Mouse (Mus musculus) kidney, postnatal 0 days (tissue): Measurements from ENCODE around the gene Ddn. TPM values are rescaled to one million over a fixed set of nuclear protein-coding genes. Genes with fewer than 3 reads are reported as not detected.

Experiments used
- ATAC-seq: fragments of 200-750 bp; cut with Nextera tagmentation; replicated peaks from 2 replicates; pipeline ENCODE4 v1.8.0; 2017; ENCODE audit warnings: low read depth, moderate number of reproducible peaks, moderate TSS enrichment, moderate library complexity; ENCODE audit not compliant: low FRiP score
- DNase-seq: peaks from one replicate; pipeline ENCODE4 v3.0.0-alpha.2; 2016; ENCODE audit warnings: low spot score
- H3K27ac ChIP-seq: fragments of 300-500 bp; sonication (generic); 2 replicates; pipeline ENCODE4 v1.5.1; 2014; ENCODE audit warnings: mild to moderate bottlenecking
- H3K27me3 ChIP-seq: fragments of 300-500 bp; sonication (generic); 2 replicates; pipeline ENCODE4 v1.6.1; 2014; ENCODE audit warnings: low read length, mixed read lengths; ENCODE audit not compliant: insufficient read depth
- H3K36me3 ChIP-seq: fragments of 300-500 bp; sonication (generic); 2 replicates; pipeline ENCODE4 v1.6.1; 2014; ENCODE audit warnings: low read length, mixed read lengths; ENCODE audit not compliant: insufficient read depth
- H3K4me1 ChIP-seq: fragments of 300-500 bp; sonication (generic); replicated peaks from 2 replicates; pipeline ENCODE4 v1.6.1; 2014; ENCODE audit warnings: antibody characterized with exemption, low read length, mixed read lengths; ENCODE audit not compliant: insufficient read depth
- H3K4me2 ChIP-seq: fragments of 300-500 bp; sonication (generic); 2 replicates; pipeline ENCODE4 v1.6.1; 2014; ENCODE audit warnings: mild to moderate bottlenecking, low read length, moderate library complexity, mixed read lengths
- H3K4me3 ChIP-seq: fragments of 300-500 bp; sonication (generic); replicated peaks from 2 replicates; pipeline ENCODE4 v1.5.1; 2014; ENCODE audit warnings: low read depth, low read length
- H3K9ac ChIP-seq: fragments of 300-500 bp; sonication (generic); 2 replicates; pipeline ENCODE4 v1.6.1; 2014; ENCODE audit warnings: low read depth, low read length
- H3K9me3 ChIP-seq: fragments of 300-500 bp; sonication (generic); replicated peaks from 2 replicates; pipeline ENCODE4 v1.6.1; 2016; ENCODE audit warnings: low read length, inconsistent platforms, mixed read lengths
- CTCF ChIP-seq: IDR thresholded peaks from 2 replicates; pipeline ENCODE4 v1.5.1; 2016; ENCODE audit warnings: antibody characterized with exemption, low read depth, mild to moderate bottlenecking, moderate library complexity
- WGBS: fragments of 180-500 bp; shearing (Covaris S2); extraction: QIAGEN DNeasy Blood & Tissue Kit; methylation state at CpG from one replicate; pipeline ENCODE4 v1.1.7; 2014; 5-methylcytosine and 5-hydroxymethylcytosine counted together
- polyA plus RNA-seq: library from polyadenylated mRNA; unstranded; fragments of >200 nt; fragmentation: Nextera tagmentation; extraction: Ambion mirVana; gene quantifications from 2 replicates; pipeline ENCODE4 v1.2.1, GENCODE M21; 2015

Ddn gene
- polyA plus RNA-seq, 1 experiment from 2014 or later = 6.1 TPM

DNA sequence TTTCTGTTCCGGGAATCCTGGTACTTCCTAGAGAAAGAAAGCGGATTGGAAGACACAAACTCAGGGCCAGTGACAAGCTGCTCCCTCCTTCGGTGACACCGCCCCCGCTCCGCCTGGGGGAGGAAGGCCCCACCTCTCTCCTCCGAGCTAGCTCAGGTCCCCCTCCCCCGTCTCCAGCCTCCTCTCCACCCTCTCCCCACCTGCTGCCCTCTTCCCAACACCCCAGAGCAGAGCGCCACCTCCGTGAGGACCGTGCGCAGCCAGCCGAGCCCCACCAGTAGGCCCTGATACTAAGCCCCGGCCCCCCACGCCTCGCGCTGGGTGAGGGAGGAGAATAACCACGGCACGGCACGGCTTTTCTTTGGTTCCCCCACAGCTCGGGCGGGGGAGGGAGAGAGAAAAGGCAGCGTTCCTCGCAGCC lies 47.1 kb downstream of the Ddn start:
- peak; percentile 94 for DNase-seq
- peak; percentile 84 for ATAC-seq
- peaks cover 10% of the 10 kb centered on the region for H3K4me1 ChIP-seq
- peak overlapping the region; percentile 94 for H3K27ac ChIP-seq
- H3K9me3 ChIP-seq = no peaks in the 10 kb centered on the region
- H3K36me3 ChIP-seq = 0 out of 2 replicates have a peak, but pooled peaks cover 6% of the 10 kb centered on the region
- H3K9ac ChIP-seq = peak overlapping the region; percentile 95
- H3K27me3 ChIP-seq = no peaks in the 10 kb centered on the region
- TF ChIP-seq CTCF = 0 out of 2 replicates have a peak, but pooled peaks have one; percentile 30
- H3K4me3 ChIP-seq = peak overlapping the region; percentile 93
- peak overlapping the region; percentile 92 for H3K4me2 ChIP-seq
- 0% methylated on average over 20 of the region's 24 CpGs for WGBS

DNA sequence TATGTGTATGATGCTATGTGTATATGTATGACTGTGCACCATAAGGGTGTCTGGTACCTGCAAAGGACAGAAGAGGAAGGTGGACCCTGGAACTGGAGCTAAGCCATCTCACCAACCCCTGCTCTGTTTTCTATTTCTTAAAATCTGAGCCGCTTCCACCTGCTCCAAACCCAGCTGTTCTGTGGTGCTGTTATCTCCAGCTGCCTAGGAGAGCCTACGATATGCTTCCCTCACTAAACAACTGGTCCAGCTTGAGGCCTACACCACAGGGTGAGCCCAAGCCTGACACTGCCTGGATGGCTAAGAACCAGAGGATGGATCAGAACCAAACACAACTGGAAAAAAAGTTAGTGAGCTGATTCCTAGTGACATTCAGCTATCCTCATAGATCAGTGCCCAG lies 55.2 kb downstream of the Ddn start:
- ATAC-seq (no peak), DNase-seq (no peak)
- Histone ChIP-seq H3K9me3 (no peaks in the 10 kb centered on the region), H3K4me1 (no peaks in the 10 kb centered on the region), H3K9ac (no peak overlapping the region), H3K4me2 (no peak overlapping the region), H3K27ac (no peak overlapping the region), H3K27me3 (no peaks in the 10 kb centered on the region), H3K36me3 (peaks cover 2% of the 10 kb centered on the region; the same call in 1 of the 2 replicates), H3K4me3 (no peak overlapping the region)
- TF ChIP-seq CTCF = no peak
- 94% methylated on average over 2 of the region's 2 CpGs for WGBS

Other genes with a start within 250 kb of the Ddn start
- 42.3 and 46.2 TPM in 2 replicates for gene Ccnt1, start 238.6 kb downstream of the Ddn start, polyA plus RNA-seq
- gene 4930415O20Rik, start 238.5 kb downstream of the Ddn start, polyA plus RNA-seq = 0.30 and 0.62 TPM in 2 replicates
- 16.8 and 17.0 TPM in 2 replicates for gene Adcy6, start 199.4 kb downstream of the Ddn start, polyA plus RNA-seq
- 19.8 and 22.4 TPM in 2 replicates for gene Cacnb3, start 178.7 kb downstream of the Ddn start, polyA plus RNA-seq
- 14.6 and 17.6 TPM in 2 replicates for gene Ddx23, start 146.6 kb downstream of the Ddn start, polyA plus RNA-seq
- gene Rnd1, start 132.0 kb downstream of the Ddn start, polyA plus RNA-seq = 0.50 and 0.66 TPM in 2 replicates
- gene Ccdc65, start 101.3 kb downstream of the Ddn start, polyA plus RNA-seq = 0.74 and 0.75 TPM in 2 replicates
- gene Fkbp11, start 81.3 kb downstream of the Ddn start, polyA plus RNA-seq = 34.4 and 34.6 TPM in 2 replicates
- 39.0 and 39.6 TPM in 2 replicates for gene Arf3, start 46.3 kb downstream of the Ddn start, polyA plus RNA-seq
- gene Wnt10b, start 31.3 kb downstream of the Ddn start, polyA plus RNA-seq = not detected in 2 replicates
- not detected in 2 replicates for gene Wnt1, start 19.6 kb downstream of the Ddn start, polyA plus RNA-seq
- 83.1 and 94.5 TPM in 2 replicates for gene Prkag1, start 22.0 kb upstream of the Ddn start, polyA plus RNA-seq
- gene Kmt2d, start 61.7 kb upstream of the Ddn start, polyA plus RNA-seq = 6.4 and 8.3 TPM in 2 replicates
- 15.4 and 15.7 TPM in 2 replicates for gene Rhebl1, start 85.0 kb upstream of the Ddn start, polyA plus RNA-seq
- gene Dhh, start 89.0 kb upstream of the Ddn start, polyA plus RNA-seq = 2.6 and 2.9 TPM in 2 replicates
- 11.6 and 13.0 TPM in 2 replicates for gene Lmbr1l, start 108.7 kb upstream of the Ddn start, polyA plus RNA-seq
- 903 and 1,010 TPM in 2 replicates for gene Tuba1b, start 125.1 kb upstream of the Ddn start, polyA plus RNA-seq
- not detected in 2 replicates for gene Gm49450, start 144.1 kb upstream of the Ddn start, polyA plus RNA-seq
- gene Tuba1a, start 144.2 kb upstream of the Ddn start, polyA plus RNA-seq = 460 and 537 TPM in 2 replicates
- 170 and 178 TPM in 2 replicates for gene Tuba1c, start 220.4 kb upstream of the Ddn start, polyA plus RNA-seq
- gene Prph, start 245.7 kb upstream of the Ddn start, polyA plus RNA-seq = 0.26 and 0.82 TPM in 2 replicates